ENCODE assay signal across 14 mouse cellular contexts in the genomic region with DNA sequence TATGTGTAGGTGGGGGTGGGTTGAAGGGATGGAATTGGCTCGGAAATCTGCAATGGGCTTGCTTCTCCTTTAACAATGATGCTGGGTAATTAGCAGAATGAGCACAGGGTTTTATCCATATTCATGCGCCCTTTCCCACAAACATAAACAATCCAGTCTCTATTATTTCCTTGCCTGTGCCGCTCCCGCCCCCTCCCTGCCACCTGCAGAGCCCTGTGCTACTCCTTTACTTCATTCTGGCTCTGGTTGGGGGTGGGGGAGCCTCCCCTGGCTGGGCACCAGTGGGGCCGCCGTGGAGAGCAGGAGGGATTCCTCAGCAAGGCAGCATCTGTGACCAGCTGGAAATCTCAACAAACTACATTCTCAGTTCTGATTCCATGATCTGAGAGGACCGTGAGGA.
DNase-seq lines count a peak whose midpoint lies in the region; ATAC-seq and TF ChIP-seq lines count a peak whose summit lies in the region.
"Had no signal": no experiment of that assay in that cellular context is flagged by ENCODE, and none has a peak within 500 bp of the region (broad histone marks: within the 10 kb centered on the region; RNA-seq: fewer than 3 reads in every experiment).

No protein-coding gene starts in this region.

- TF ChIP-seq CTCF in hindbrain, postnatal 0 days (IDR thresholded peaks at IDR 0.05; ENCODE audit: low read depth), result no peak
- no peak for TF ChIP-seq CTCF in gastrocnemius, adult 2 months (IDR thresholded peaks at IDR 0.05)

- no peak overlapping the region for H3K4me2 ChIP-seq in hindbrain, postnatal 0 days (ENCODE audit: low read depth, low read length)
- H3K4me2 ChIP-seq in midbrain, embryonic 14.5 days (ENCODE audit: low read length), result no peak overlapping the region
- H3K4me2 ChIP-seq: heart, embryonic 15.5 days; liver, embryonic 13.5 days had no signal

- H3K4me3 ChIP-seq in hindbrain, embryonic 10.5 days, result no peak overlapping the region
- H3K4me3 ChIP-seq in hindbrain, postnatal 0 days (ENCODE audit: low read length), result no peak overlapping the region
- no peak overlapping the region for H3K4me3 ChIP-seq in midbrain, embryonic 14.5 days (replicated peaks; ENCODE audit: low read depth, low read length)
- no peak overlapping the region for H3K4me3 ChIP-seq in gastrocnemius, adult 2 months
- H3K4me3 ChIP-seq: heart, embryonic 15.5 days; limb, embryonic 10.5 days; liver, embryonic 13.5 days had no signal

- H3K36me3 ChIP-seq in hindbrain, embryonic 10.5 days, result no peaks in the 10 kb centered on the region
- no peaks in the 10 kb centered on the region for H3K36me3 ChIP-seq in hindbrain, postnatal 0 days (ENCODE audit: insufficient read depth, low read length)
- H3K36me3 ChIP-seq in midbrain, embryonic 14.5 days (ENCODE audit: control insufficient read depth, insufficient read depth, low read length), result no peaks in the 10 kb centered on the region
- H3K36me3 ChIP-seq: heart, embryonic 15.5 days; limb, embryonic 10.5 days; liver, embryonic 13.5 days had no signal

- no peak overlapping the region for H3K9ac ChIP-seq in hindbrain, postnatal 0 days (replicated peaks; ENCODE audit: low read length)
- no peak overlapping the region for H3K9ac ChIP-seq in midbrain, embryonic 14.5 days (replicated peaks; ENCODE audit: low read length)
- H3K9ac ChIP-seq: heart, embryonic 15.5 days; liver, embryonic 13.5 days had no signal

- H3K27me3 ChIP-seq in hindbrain, embryonic 10.5 days (ENCODE audit: insufficient read depth, poor library complexity, severe bottlenecking), result no peaks in the 10 kb centered on the region
- H3K27me3 ChIP-seq in hindbrain, postnatal 0 days (ENCODE audit: insufficient read depth, low read length), result no peaks in the 10 kb centered on the region
- no peaks in the 10 kb centered on the region for H3K27me3 ChIP-seq in midbrain, embryonic 14.5 days (ENCODE audit: control insufficient read depth, insufficient read depth, low read length)
- H3K27me3 ChIP-seq: heart, embryonic 15.5 days; liver, embryonic 13.5 days had no signal

- DNase-seq in hindbrain, embryonic 10.5 days (ENCODE audit: low spot score), result no peak
- no peak for DNase-seq in hindbrain, postnatal 0 days (ENCODE audit: low spot score)
- DNase-seq in right cerebral cortex, adult 2 months (ENCODE audit: low spot score in 2 of 2), result peak; percentile 7 to 11
- DNase-seq in right cerebral cortex, postnatal 36 days (ENCODE audit: low spot score in 2 of 2), result no peak
- DNase-seq in midbrain, embryonic 14.5 days, result no peak
- peak; percentile 17 for DNase-seq in telencephalon, adult 2 months (ENCODE audit: low read depth, low spot score)
- no peak for DNase-seq in kidney, adult 11 months
- no peak for DNase-seq in gastrocnemius, adult 2 months
- DNase-seq: adrenal gland, adult 2 months; liver, embryonic 13.5 days; lung, postnatal 14 days had no signal

- H3K4me1 ChIP-seq in hindbrain, embryonic 10.5 days (replicated peaks), result peaks cover 4% of the 10 kb centered on the region
- no peaks in the 10 kb centered on the region for H3K4me1 ChIP-seq in hindbrain, postnatal 0 days (ENCODE audit: insufficient read depth, low read length)
- H3K4me1 ChIP-seq in midbrain, embryonic 14.5 days (ENCODE audit: control insufficient read depth, insufficient read depth, low read length), result no peaks in the 10 kb centered on the region
- H3K4me1 ChIP-seq: heart, embryonic 15.5 days; liver, embryonic 13.5 days had no signal

- H3K9me3 ChIP-seq in hindbrain, embryonic 10.5 days, result no peaks in the 10 kb centered on the region
- no peaks in the 10 kb centered on the region for H3K9me3 ChIP-seq in hindbrain, postnatal 0 days (ENCODE audit: low read length)
- H3K9me3 ChIP-seq in midbrain, embryonic 14.5 days (ENCODE audit: control insufficient read depth, low read length), result no peaks in the 10 kb centered on the region
- H3K9me3 ChIP-seq: heart, embryonic 15.5 days; limb, embryonic 10.5 days; liver, embryonic 13.5 days had no signal

- no peak for ATAC-seq in hindbrain, postnatal 0 days
- ATAC-seq in midbrain, embryonic 14.5 days (ENCODE audit: low FRiP score, low TSS enrichment), result peak; percentile 37; the same call in 1 of the 2 replicates

- intact Hi-C loops in gastrocnemius, adult 2 months (cut with DNase I), result no loop called here

- H3K27ac ChIP-seq in hindbrain, embryonic 10.5 days, result 0 out of 2 replicates have a peak overlapping the region, but pooled peaks have one; percentile 3
- H3K27ac ChIP-seq in hindbrain, postnatal 0 days, result no peak overlapping the region
- H3K27ac ChIP-seq in midbrain, embryonic 14.5 days (replicated peaks; ENCODE audit: low read depth, low read length), result no peak overlapping the region
- no peak overlapping the region for H3K27ac ChIP-seq in gastrocnemius, adult 2 months
- H3K27ac ChIP-seq: heart, embryonic 15.5 days; kidney, postnatal 0 days; limb, embryonic 10.5 days; liver, embryonic 13.5 days had no signal

- 34% methylated on average over 7 of the region's 7 CpGs for WGBS in hindbrain, embryonic 10.5 days
- WGBS in hindbrain, postnatal 0 days, result 16% methylated on average over 7 of the region's 7 CpGs
- 34% methylated on average over 7 of the region's 7 CpGs for WGBS in midbrain, embryonic 14.5 days

Comparison
In these comparisons a context has a peak if more than half of its experiments do, and no peak if none do; other contexts are left out.
1. DNase-seq: peak in right cerebral cortex, adult 2 months (2 of 2) and telencephalon, adult 2 months (single experiment); none in hindbrain, embryonic 10.5 days (single experiment), hindbrain, postnatal 0 days (single experiment), right cerebral cortex, postnatal 36 days (0 of 2), midbrain, embryonic 14.5 days (single experiment), kidney, adult 11 months (single experiment) and gastrocnemius, adult 2 months (single experiment).